Mouse (Mus musculus) adrenal gland, adult 18-20 months (tissue): ENCODE measurements at regions not wholly inside any gene's neighbourhood (a gene's known extent, or its start where the extent isn't known, plus 50 kb on each side); places are given as distances from the start of the nearest gene placed in this dataset.

Source experiments
- DNase-seq, 2 experiments: peaks; one replicate each; pipeline ENCODE4 v3.0.0; 2021 to 2022; ENCODE audit warnings: low spot score in 2 of 2

DNA sequence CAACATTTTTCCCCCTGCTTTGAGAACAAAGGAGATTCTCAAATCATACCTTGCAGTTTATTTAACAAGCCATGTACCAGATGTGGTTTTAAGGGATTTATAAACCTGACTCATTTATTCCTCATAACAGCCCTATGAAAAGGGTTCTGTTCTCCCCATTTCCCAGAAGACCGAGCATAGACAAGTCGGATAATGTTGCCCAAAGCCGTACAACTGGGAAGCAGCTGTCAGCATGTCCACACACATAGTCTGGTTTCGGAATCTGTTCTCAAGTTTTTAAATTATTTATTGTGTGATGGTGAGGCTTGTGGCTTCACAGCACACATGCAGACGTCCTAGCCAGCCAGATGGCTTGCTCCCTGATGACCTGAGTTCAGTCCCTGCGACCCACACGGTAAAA, 143.4 kb upstream of the Noct start:
- no peak for DNase-seq

DNA sequence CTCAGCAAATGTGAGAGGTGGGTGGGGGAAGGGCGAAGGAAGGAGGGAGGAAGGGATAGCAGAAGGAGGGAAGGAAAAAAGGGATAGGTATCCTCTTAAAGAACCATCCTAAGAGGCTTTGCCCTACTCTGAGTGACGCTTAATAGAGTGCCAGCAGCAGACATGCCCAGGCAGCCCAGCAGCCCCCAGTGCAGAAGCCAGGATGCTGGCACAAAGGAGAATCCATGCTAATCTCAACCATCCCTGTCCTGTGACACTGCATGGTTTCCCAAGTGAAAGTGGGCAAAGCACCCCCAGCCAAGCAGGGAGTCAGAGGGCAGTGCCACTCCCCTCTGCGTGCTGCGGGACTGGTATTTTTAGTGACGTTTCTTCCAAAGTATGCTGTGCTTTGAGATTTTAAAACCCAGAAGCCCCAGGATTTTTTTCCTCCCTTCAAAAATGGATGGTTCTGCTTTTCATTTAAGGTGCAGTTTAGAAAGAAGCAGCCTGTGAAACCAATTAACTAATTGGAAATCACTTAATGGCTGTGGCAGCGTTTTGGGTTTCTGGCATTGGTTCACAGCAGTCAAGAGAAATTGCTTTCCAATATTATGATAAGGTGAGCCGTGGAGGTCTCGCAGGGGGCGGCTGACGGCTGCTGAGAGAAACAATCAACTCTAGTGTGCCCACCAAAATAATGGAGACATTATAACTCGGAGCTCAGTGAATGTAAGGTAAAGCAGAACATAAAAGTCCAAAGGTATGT, 141.2 kb upstream of the Noct start:
- no peak for DNase-seq

DNA sequence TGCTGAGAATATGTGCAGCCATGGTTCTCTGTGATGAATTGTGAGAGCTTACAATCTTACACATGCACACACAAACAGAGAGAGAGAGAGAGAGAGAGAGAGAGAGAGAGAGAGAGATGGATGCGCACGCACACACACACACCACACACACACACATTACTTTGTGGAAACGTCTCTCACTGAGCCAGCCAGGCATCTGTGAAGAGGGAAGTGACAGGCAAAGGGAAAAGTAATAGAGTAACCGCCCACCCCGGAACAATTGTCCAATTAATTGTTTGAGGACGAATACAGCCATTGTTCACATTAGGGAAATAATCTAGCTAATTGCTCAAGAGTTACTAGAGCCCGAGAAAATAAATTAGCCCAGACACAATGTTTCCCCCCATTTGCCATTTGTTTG, 140.7 kb upstream of the Noct start:
- DNase-seq, result no peak

DNA sequence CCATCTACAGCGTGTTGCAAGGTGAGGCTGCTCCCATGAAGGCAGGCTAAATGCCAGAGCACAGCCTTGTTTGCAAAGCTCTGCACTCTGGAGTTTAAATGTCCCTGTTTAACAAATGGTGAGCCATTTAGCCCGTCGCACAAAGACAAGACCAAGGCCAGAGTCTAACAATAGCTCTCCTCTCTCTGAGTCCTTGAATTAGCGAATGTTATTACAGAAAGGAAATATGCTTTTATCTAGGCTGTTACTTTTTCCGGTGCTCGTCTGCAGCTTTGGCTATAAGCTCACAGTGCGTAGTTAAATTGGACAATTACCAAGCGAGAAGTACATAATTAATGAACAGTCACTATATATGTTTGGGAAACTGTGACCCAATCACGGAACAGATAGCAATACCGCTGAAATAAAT, 137.8 kb upstream of the Noct start:
- no peak for DNase-seq

DNA sequence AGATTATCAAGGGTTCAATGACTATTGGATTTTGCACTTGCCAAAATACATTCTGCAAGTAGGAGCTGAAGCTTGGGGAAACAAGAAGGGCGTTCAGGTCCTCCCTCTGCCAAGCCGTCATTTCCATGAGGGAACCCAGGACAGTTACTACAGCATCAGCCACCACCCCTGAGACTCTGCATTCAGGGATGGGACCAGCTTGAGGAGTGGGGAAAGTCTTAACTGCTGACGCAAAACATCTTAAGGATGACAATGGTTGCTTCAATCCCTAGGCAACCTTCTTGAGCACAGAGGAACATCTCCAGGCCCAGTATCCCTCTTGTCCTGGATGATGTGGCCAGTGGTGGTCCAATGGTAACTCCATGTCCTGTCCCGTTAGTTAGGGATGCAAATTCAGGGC, 137.2 kb upstream of the Noct start:
- DNase-seq, result no peak

DNA sequence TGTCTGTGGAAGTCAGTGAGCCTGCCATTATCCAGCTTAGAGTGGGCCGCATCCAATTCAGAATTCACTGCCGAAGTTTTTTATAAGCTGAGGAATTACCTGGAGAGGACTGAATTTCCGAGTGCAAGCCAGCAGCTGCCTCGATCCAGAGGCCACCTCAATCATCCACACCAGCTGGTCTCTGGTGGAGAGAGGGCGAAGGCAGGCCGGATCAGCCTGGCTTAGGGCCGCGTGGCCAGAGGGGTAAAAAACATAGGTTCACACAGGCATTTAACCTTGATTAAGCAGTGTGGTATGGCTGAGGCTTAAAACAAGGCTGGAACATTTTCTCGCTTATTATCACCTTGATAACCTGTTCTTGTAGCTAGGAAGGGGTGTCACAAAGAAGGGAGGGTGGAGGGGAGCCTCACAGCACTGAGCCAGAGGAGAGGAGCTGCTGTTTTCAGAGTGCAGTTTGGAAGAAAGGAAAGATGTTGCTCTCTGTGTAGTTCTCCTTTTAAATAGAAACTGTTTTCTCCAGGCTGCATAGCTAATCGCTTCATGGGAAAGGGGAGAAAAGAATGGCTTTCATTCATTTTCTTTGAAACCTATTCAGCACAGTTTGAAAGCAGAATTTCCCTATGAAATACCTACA, 135.1 kb upstream of the Noct start:
- DNase-seq, result no peak

DNA sequence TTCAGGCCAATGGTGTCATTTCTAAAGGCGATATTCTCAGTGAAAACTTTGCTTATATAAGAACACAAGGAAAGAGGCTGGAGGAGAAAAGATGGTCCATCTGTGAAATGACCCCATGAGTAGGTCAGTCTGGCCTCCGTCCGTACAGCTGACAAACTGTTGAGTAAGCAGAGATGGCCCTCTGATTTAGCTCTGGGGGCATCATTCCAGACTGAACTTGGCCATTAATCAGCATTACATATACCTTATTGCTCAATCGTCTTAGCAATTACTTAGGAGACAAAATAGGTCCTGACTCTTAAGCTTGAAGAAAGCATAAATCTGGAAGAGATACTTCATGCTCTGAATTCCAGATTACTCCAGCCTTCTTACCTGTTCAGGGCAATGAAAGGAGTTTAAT, 132.8 kb upstream of the Noct start:
- no peak for DNase-seq

DNA sequence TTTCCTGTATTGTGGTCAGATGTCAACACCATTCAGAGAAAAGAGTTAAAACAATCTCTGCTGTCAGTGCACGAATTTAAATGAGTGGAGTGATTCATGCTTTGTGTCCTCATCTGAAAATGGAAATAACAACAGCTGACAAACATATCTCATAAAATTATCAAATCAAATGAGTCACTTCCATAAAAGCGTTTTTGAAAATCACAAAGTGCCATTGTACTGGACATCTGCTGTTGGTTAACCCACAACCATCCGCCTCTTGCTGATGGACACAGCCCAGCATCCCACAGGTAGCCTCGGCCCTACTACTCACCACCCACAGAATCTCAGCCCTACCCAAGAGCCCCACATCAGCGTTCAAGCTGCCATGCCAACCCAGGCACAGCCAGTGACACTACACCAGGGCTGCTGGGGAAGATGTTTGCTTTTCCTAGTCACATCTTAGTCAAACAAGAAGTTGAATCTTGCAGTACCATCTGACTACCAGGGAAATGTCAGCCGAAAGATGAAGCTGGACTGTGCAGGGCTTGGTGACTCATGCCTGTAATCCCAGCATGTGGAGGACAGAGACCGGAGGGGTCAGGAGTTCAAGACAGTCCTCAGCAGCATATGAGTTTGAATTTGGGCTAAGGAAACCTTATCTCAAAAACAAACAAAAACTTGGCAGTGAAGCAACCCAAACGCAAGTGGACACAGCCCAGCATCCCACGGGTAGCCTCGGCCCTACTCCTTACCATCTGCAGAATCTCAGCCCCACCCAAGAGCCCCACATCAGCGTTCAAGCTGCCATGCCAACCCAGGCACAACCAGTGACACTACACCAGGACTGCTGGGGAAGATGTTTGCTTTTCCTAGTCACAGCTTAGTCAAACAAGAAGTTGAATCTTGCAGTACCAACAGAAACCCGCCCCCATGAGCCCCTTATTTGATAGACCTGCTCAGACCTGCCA, 131.9 kb upstream of the Noct start:
- no peak for DNase-seq

DNA sequence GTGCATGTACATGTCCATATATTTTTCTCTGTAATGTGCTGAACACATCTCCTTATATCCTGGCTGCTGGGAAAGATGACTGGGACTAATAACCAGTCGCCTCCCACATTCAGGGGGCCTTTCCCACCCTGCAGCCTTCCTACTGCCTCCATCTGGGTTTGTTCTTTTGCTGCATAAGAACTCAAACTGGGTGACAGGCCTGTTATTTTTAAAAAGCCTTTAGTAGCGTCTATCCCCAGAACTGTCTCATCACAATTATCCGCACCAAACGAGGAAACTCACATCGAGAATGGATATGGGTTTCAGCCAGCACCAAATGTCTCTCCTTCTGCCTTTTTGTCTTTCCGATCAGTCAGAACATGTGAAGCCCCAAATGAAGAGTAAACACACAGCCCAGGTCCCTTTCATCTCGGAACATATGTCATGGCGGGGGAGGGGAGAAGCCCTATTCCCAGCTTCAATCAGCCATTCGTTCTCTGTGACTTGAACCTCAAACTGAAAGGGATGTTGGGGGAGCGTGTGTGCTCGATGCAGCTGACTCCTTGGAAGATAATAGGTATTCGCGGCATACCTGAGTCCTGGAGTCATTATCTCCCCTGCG, 128.3 kb upstream of the Noct start:
- DNase-seq, result no peak

DNA sequence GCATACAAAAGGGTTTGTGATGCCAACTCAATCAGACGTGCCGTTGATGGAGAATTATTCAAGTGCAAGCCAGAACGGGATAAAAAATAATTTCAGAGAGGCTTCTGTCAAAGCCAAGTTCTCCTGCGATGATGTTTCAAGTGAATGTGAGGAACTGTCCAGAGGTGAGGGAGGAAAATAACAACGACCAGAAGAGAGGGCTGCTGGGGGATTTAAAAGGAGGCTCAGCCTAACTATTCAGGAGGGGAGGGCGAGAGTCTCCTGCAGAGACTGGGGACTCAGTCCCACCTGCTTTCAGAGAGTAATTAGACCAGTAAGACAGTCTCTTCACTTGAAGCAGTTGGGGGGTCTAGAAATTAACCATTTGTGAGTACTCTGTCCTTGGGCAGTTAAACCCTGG, 127.7 kb upstream of the Noct start:
- DNase-seq, result no peak

DNA sequence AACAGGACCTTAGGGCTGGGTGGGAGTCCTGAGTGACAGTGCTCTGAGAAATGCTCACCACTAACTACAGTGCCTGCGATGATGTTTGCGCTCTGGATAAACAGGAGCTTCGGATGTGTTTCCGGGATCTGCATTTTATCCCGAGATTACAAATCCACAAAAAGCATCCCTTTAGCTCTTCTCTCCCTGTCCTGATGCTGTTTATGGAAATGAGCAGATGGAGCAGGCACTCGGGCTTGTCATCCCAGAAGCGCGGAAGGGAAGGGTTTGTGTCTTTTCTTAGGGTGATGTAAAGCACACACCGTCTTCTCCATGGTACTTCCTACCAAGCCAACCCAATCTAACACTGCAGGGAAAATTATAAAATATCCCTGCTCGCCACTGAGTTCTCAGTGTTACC, 126.9 kb upstream of the Noct start:
- DNase-seq, result no peak

DNA sequence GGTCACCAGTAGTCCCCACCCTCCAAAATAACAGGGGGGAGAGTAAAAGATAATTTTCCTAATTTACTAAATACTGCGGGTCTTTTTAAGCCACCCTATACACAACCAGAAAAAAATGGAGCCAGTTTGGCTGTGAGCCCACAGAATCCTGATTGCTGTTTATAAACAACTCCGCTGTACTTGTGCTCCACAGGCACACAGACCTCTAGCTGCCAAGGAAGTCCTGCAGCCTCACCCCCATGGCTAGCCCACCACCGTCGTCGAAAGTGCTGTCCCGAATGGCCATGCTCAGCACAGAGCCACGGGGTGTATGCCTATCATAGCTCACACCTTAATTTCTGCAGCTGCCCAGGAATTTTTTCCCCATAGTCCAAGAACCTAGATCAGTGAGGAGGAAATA, 124.3 kb upstream of the Noct start:
- DNase-seq, result no peak

DNA sequence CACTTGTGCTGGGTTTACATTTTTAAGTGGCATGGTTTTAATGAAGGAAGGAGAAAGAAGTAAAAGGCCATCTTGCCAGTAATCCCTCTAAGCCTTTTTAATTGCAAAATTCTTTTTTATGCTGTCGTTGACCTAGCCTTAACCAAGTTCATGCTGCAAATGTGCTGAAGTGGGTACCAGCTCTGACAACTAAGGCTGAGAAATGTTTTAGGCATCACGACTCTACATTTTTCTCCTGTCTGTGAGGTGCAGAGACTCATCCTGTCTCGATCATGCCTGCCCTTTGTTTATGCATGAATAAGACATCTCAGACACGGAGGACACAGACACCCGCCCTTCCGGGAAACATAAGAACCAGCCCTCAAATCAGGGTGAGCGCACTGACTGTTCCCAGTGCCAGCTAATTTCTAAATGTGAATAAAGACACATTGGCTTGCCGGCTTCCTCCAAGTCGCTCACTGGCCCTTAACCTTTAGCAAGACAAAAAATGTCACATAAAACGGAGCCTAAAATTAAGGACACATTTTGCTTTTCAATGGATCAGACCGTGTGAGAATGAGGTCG, 115.5 kb upstream of the Noct start:
- no peak for DNase-seq

DNA sequence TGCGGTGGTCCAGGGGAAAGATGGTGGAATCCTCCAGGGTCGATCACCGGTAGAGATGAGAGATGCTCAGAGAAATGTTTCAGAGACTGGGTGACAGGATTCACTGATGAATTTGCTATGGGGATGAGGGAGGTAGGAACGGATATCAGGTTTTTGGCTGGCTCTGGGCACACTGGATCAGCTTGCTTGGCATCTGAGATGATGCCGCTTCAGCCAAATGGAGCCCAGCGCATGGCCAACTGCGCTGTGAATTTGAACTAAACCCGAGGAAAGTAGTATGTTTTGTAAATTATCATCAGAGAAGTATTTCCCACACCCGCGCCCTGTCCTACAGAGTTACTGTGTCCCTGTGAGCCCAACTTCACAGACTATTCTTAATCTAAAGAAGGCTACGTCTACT, 113.0 kb upstream of the Noct start:
- DNase-seq, result no peak

DNA sequence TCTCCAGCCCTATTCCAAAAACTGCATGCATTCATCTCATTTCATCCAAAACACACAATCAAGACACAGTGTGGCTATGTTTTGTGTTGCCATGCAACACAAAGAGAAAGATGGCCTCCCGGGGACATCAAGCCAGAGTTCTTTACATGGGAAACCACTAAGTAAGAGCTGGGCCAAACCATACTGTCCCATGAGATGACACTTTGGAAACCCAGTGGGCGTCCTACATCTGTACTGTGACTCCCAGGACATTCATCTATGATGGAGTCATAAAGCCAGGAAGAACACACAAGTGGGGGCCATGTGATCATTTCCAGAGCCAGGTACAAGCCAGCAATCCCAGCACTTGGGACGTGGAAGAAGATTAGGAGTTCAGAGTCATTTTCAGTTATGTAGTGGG, 111.9 kb upstream of the Noct start:
- DNase-seq, result no peak

DNA sequence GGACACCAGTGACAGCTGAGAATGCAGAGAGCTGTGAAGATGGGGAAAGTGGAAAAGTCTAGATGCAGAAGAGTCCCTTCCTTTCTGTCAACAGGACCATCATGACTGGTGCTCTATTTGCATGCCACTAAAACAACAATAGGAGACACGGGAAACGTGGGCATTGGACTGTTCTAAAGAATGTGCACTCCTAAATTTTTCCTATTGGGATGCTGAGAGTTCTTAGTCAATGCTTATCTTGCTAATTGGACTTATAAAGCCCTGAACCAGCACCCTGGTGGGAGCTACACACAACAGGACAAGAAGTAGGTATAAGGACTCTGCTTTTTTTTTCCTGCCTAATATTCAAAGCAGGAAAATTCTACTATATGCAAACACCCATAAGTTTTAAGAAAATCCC, 108.3 kb upstream of the Noct start:
- no peak for DNase-seq

DNA sequence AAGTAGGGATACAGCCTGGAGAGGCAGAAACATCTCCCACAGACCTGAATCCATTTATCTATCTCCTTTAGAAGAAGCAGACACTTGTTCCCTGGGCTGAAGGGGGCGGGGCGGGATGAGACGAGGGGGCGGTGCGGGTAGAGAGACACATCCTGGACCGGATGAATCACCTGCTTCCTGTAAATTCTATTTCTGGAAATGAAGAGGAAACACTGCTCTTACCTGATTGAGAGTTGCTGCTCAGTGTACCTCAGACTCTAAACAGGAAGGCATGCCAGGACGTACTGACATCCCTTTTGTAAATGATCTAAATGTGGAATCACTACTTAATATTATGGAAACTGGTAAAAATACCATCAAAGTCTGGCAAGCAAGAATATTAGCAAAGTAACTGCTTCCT, 105.5 kb upstream of the Noct start:
- no peak for DNase-seq

DNA sequence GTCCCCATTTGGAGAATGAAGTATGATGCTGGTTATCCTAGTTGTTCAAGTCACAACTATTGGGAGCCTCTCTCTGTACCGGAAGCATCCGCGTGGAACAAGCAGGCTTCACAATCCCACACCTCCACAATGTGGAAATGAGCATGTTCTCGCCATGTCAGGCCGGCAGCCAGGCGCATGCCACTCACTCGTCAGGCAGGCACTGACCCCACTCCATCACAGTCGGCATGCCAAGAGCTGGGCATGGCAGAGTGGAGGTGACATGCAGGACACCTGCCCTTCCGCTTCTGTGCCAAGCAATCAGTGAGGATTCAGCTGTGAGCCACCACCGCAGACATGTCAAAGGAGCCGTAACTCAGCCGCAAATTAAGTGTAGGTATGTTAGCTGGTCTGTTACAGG, 103.7 kb upstream of the Noct start:
- DNase-seq, result no peak

DNA sequence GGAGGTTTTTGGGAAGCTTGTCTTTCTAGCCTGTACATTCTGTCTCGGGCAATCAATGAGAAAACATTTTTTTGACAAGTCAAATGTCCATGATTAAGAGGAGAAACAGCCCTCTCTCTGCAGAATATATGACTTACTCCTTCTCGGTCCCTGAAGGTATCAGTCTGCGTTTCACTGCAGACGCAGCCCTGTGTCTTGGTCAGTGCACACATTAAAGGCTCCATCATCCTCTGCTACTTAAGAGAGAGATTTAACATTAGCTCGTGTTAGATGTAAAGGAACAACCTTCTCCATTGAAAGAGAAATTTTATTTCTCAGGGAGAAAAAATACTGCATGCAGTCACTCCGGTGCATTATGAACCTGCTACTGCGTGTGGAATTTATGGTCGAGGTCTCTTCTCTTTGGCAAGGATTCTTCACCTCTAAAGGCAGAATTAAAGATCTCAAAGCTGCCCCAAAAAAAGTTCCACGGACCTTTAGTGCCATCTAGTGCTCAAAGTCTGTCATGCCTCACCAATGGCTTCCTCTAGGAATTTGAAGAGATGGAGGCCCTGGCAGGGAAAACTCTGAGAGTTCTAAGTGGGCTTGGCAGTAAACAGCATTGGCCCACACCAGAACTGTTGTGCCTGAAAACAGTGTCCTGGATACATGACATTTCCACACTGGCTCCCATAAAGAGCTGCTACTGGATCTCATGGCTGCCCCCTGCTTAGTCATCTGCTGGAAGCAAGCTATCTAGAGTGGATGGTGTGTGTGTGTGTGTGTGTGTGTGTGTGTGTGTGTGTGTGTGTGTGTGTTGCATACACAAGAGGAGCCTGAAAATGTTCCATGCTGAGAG, 102.3 kb upstream of the Noct start:
- DNase-seq, result peak; percentile 57 to 67

DNA sequence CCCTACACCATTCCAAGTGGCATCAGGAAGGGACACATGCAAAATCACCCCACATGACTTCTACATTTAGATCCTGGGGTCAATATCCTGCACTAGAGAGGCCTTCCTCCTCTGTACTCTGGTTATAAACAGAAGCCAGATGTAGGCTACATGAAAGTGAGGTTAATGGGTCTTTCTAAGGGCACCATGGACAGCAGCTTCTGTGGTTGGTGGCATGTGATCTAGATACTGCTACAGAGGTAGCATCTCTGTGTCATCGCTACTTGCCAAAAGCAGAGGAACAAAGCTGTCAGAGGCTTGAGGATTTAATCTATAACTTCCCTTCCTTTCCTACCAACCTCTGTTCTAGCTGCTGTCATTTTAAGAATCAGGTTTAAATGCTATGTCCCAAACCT, 101.7 kb upstream of the Noct start:
- DNase-seq, result no peak
